Mouse (Mus musculus) cerebellum, adult 2 months (tissue): Measurements from ENCODE around the gene Mgat1.

Experiments used
- CTCF ChIP-seq: fragments of 200-500 bp; IDR thresholded peaks from 2 replicates; pipeline ENCODE4 v1.5.1; 2011; ENCODE audit warnings: low read depth, mild to moderate bottlenecking, control low read depth, low read length, moderate library complexity, borderline replicate concordance; ENCODE audit not compliant: insufficient read depth
- POLR2A ChIP-seq: fragments of 200-500 bp; IDR thresholded peaks from 2 replicates; pipeline ENCODE4 v1.6.1; 2011; ENCODE audit warnings: low read length, control low read depth, borderline replicate concordance; ENCODE audit not compliant: insufficient read depth

DNA sequence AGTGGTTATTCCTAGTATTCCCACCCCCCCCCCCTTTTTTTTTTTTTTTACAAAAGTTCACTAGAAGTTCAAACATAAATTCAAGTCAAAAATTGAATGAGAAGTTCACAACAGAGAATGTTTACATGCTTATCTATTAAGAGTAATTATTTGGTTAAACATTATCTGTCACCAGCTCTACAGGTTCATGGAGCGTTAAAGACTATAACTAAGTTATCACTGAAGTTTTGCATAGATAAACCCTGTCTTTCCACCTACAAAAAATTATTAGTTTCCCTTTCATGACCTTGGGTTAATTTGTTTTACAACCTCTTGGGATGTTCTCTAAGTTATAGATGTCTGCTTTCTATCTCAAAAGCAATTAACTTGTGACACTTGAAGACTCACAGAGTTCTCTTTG, 3.7 kb upstream of the Mgat1 start:
- TF ChIP-seq POLR2A, result no peak
- no peak for TF ChIP-seq CTCF
